Mouse (Mus musculus): ENCODE measurements around the gene Lrfn2.

DNA sequence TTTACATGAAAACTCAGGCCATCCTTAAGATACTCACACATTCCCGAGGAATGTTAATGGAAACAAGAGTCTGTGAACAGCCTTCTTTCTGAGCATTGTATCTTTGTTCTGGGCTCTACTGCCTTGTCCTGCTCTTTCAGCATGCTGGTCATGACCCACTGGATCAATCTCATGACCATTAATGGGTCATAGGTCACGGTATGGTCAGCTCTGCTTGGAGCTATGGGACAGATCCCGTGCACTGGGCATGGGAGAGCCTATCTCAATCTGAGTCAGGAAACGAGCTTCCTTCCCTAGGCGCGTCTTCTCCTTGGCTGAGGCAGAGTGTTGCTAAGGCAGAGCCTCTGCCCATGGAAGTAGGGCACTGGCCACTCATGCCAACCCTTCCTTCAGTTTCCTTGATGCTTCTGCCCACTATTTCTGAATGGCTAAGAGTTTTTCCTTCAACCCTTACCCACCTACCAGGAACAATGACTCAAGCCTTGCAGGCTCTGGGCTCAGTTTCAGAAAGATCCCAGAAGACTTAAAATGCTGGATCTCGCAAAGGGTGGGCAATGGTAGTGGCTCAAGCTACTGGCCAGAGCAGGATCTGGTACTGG lies 24.0 kb downstream of the Lrfn2 start:
- TF ChIP-seq CTCF (IDR thresholded peaks at IDR 0.05; ENCODE audit: borderline replicate concordance, extremely low read depth, insufficient read depth, insufficient read length) (no peak), POLR2A (IDR thresholded peaks at IDR 0.05; ENCODE audit: borderline replicate concordance, extremely low read depth, insufficient read depth, insufficient read length, poor library complexity, severe bottlenecking) (no peak)
